Mouse (Mus musculus) heart, adult 2 months (tissue): ENCODE results near the gene Shb.

Source experiments
- CTCF ChIP-seq: fragments of 200-600 bp; IDR thresholded peaks from 2 replicates; pipeline ENCODE4 v1.8.1; 2022; ENCODE audit warnings: antibody characterized with exemption, mild to moderate bottlenecking, moderate library complexity
- POLR2A ChIP-seq: fragments of 200-500 bp; IDR thresholded peaks from 2 replicates; pipeline ENCODE4 v1.6.1; 2011; ENCODE audit warnings: mild to moderate bottlenecking, low read depth, low read length, control low read depth; ENCODE audit not compliant: insufficient read depth

- TF ChIP-seq POLR2A, result no peak
- no peak for TF ChIP-seq CTCF
Observed at GRCm38 (mm10) chr4:45552571-45552970, 20.3 kb upstream of the Shb start.
